Mouse (Mus musculus) cerebellum, postnatal 10 days (tissue): ENCODE measurements around the gene Serpina3g.

Experiments used
- DNase-seq, 2 experiments: peaks; one replicate each; pipeline ENCODE4 v3.0.0; 2021; ENCODE audit warnings: mixed read lengths in 2 of 2

The Serpina3g gene

DNA sequence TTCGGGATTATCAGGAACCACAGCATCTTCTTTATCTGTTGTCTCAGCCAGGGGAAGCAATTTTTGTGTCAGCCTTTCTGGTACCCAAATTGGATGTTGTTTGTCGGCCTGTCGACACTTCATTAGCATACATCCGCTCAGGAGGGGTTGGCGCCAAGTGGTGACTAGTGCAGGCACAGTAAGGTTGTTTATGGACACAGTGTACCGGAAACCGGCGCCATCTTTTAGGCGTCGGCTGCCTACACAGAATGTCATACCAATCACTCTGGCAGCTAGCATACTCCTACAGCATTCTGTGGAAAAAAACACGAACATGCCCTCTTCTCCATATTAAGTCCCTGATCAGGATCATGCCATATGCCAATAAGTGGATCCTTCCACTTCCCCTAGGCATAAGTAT, 47.3 kb downstream of the Serpina3g start:
- no peak for DNase-seq

DNA sequence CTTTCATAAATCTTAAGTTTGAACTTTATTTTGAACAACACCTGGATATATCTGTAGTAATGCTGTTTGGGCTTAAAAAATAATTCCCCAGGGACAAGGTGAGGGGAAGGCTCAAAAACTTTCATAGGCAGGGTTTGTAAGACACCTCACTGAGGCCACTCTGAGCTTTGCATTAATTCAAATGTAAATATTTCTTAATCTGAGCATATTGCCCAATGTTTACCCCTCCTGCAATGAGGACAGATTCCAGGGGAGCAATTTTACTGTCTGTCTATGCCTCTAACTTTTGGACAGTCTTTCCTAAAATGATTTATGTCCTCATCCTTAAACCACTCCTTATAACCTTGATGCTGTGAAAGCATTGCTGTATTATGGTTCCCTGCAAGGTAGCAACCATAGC, 52.3 kb downstream of the Serpina3g start:
- no peak for DNase-seq

DNA sequence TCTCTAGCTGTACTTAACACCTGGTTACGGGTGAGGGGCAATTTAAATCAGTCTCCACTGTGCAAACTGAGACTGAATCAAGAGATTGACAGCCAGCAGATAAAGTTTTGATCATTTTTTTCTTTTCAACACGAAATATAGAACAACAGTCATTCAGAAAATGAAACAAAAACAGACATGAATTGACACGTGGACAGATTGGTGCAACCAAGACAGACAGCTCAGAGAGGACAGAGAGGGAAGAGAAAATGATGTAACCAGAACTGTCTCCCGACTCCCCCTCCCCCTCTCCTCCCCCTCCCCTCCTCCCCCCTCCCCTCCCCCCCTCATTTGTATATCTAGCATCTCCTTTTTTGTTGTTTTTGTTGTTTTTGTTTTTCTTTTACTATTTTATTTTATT, 53.8 kb downstream of the Serpina3g start:
- DNase-seq: no peak
